Comparison of ENCODE assay signal across 15 mouse cellular contexts in the genomic region with DNA sequence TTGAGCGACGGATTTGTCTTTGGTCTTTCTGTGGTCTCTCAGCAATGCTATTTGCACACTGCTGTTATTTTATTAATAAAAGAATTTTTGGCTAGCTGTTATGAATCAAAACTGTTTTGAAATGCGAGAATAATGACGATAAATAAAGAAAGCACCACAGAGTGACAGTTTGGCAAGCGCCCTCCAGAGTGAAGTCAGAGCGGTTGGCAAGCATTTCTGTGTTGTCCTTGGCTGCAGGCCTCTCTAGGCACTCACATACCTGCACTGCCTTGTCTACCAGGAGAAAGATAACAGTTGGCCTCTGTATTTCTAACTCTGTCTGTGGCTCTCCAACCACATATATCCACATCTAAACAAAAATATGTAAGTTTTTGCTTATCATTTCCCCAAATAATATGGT. TPM values are rescaled to one million over a fixed set of nuclear protein-coding genes. Genes with fewer than 3 reads are reported as not detected.
A peak's percentile ranks its signal among the peaks of the same experiment; 100 is the strongest.
DNase-seq lines count a peak whose midpoint lies in the region; ATAC-seq and TF ChIP-seq lines count a peak whose summit lies in the region.
"Had no signal": no experiment of that assay in that cellular context is flagged by ENCODE, and none has a peak within 500 bp of the region (broad histone marks: within the 10 kb centered on the region; RNA-seq: fewer than 3 reads in every experiment).

No protein-coding gene starts in this region.

- no peak overlapping the region for H3K27ac ChIP-seq in forebrain, postnatal 0 days (ENCODE audit: low read depth, low read length)
- no peak overlapping the region for H3K27ac ChIP-seq in forebrain, embryonic 12.5 days
- no peak overlapping the region for H3K27ac ChIP-seq in lung, postnatal 0 days (ENCODE audit: low read length)
- H3K27ac ChIP-seq: forebrain, embryonic 13.5 days; hindbrain, embryonic 15.5 days; kidney, embryonic 15.5 days had no signal

- no peak overlapping the region for H3K4me3 ChIP-seq in forebrain, postnatal 0 days (ENCODE audit: low read depth, low read length)
- H3K4me3 ChIP-seq in forebrain, embryonic 12.5 days (replicated peaks): no peak overlapping the region
- H3K4me3 ChIP-seq in lung, adult 2 months (replicated peaks; ENCODE audit: extremely low read depth, low read depth, low read length): no peak overlapping the region
- no peak overlapping the region for H3K4me3 ChIP-seq in lung, postnatal 0 days (ENCODE audit: low read depth, low read length)
- H3K4me3 ChIP-seq: forebrain, embryonic 13.5 days; hindbrain, embryonic 15.5 days; kidney, embryonic 15.5 days had no signal

- no peak for TF ChIP-seq CTCF in forebrain, postnatal 0 days (IDR thresholded peaks at IDR 0.05; ENCODE audit: low read depth)
- TF ChIP-seq CTCF in lung, adult 2 months (IDR thresholded peaks at IDR 0.05; ENCODE audit: insufficient read depth, low read length): no peak
- no peak for TF ChIP-seq CTCF in lung, postnatal 0 days (IDR thresholded peaks at IDR 0.05)

- H3K4me2 ChIP-seq in forebrain, postnatal 0 days (ENCODE audit: low read depth): no peak overlapping the region
- no peak overlapping the region for H3K4me2 ChIP-seq in forebrain, embryonic 12.5 days
- no peak overlapping the region for H3K4me2 ChIP-seq in lung, postnatal 0 days (replicated peaks; ENCODE audit: low read depth, low read length)
- H3K4me2 ChIP-seq: forebrain, embryonic 13.5 days; hindbrain, embryonic 15.5 days; kidney, embryonic 15.5 days; liver, embryonic 11.5 days had no signal

- H3K9me3 ChIP-seq in forebrain, postnatal 0 days (ENCODE audit: low read length): no peaks in the 10 kb centered on the region
- H3K9me3 ChIP-seq in forebrain, embryonic 12.5 days: no peaks in the 10 kb centered on the region
- H3K9me3 ChIP-seq in lung, postnatal 0 days (ENCODE audit: low read length): no peaks in the 10 kb centered on the region
- H3K9me3 ChIP-seq: forebrain, embryonic 13.5 days; hindbrain, embryonic 15.5 days; kidney, embryonic 15.5 days had no signal

- peak; percentile 11 for DNase-seq in forebrain, postnatal 0 days
- DNase-seq in lung, adult 2 months: peak; percentile 8
- no peak for DNase-seq in lung, postnatal 0 days (ENCODE audit: low spot score)
- peak; percentile 54 for DNase-seq in adrenal gland, postnatal 25 days
- DNase-seq in lung, postnatal 10 days: peak; percentile 35
- DNase-seq in kidney, postnatal 10 days: no peak
- DNase-seq in testis, postnatal 10 days (ENCODE audit: low spot score): no peak
- DNase-seq: gastrocnemius, postnatal 36 days; right cerebral cortex, postnatal 4 days had no signal

- 54% methylated on average over 6 of the region's 6 CpGs for WGBS in forebrain, postnatal 0 days
- WGBS in forebrain, embryonic 12.5 days: 87% methylated on average over 6 of the region's 6 CpGs
- 47% methylated on average over 6 of the region's 6 CpGs for WGBS in lung, adult 2 months
- WGBS in lung, postnatal 0 days: 44% methylated on average over 6 of the region's 6 CpGs

- H3K4me1 ChIP-seq in forebrain, postnatal 0 days (ENCODE audit: insufficient read depth): no peaks in the 10 kb centered on the region
- H3K4me1 ChIP-seq in forebrain, embryonic 12.5 days: no peaks in the 10 kb centered on the region
- H3K4me1 ChIP-seq in lung, adult 2 months (ENCODE audit: control insufficient read depth, insufficient read depth, low read length): no peaks in the 10 kb centered on the region
- no peaks in the 10 kb centered on the region for H3K4me1 ChIP-seq in lung, postnatal 0 days (ENCODE audit: insufficient read depth, low read depth, low read length)
- H3K4me1 ChIP-seq: forebrain, embryonic 13.5 days; hindbrain, embryonic 15.5 days had no signal

- no peak overlapping the region for H3K9ac ChIP-seq in forebrain, postnatal 0 days
- no peak overlapping the region for H3K9ac ChIP-seq in forebrain, embryonic 12.5 days
- H3K9ac ChIP-seq in lung, postnatal 0 days (replicated peaks; ENCODE audit: low read depth): no peak overlapping the region
- H3K9ac ChIP-seq: forebrain, embryonic 13.5 days; hindbrain, embryonic 15.5 days; kidney, embryonic 15.5 days had no signal

- H3K36me3 ChIP-seq in forebrain, postnatal 0 days (ENCODE audit: insufficient read depth): no peaks in the 10 kb centered on the region
- H3K36me3 ChIP-seq in forebrain, embryonic 12.5 days (replicated peaks): no peaks in the 10 kb centered on the region
- H3K36me3 ChIP-seq in lung, postnatal 0 days (ENCODE audit: insufficient read depth, low read length): no peaks in the 10 kb centered on the region
- H3K36me3 ChIP-seq: hindbrain, embryonic 15.5 days; kidney, embryonic 15.5 days had no signal

- no peaks in the 10 kb centered on the region for H3K27me3 ChIP-seq in forebrain, postnatal 0 days (ENCODE audit: insufficient read depth, low read length)
- H3K27me3 ChIP-seq in forebrain, embryonic 12.5 days: no peaks in the 10 kb centered on the region
- H3K27me3 ChIP-seq in lung, postnatal 0 days (replicated peaks; ENCODE audit: insufficient read depth, low read length): no peaks in the 10 kb centered on the region
- H3K27me3 ChIP-seq: forebrain, embryonic 13.5 days; hindbrain, embryonic 15.5 days; kidney, embryonic 15.5 days had no signal

- no peak for ATAC-seq in forebrain, postnatal 0 days
- ATAC-seq in forebrain, embryonic 12.5 days (ENCODE audit: low FRiP score): no peak
- ATAC-seq in lung, postnatal 0 days: no peak
- ATAC-seq: forebrain, embryonic 13.5 days had no signal

- no peak for TF ChIP-seq POLR2A in lung, adult 2 months (IDR thresholded peaks at IDR 0.05; ENCODE audit: borderline replicate concordance, extremely low read depth, low read depth, low read length)

- TF ChIP-seq EP300 in lung, postnatal 0 days (IDR thresholded peaks at IDR 0.05): no peak

RNA-seq across cellular contexts. Expression of a gene that starts 43.7 kb away (rescaled TPM):
- total RNA-seq in forebrain, postnatal 0 days (2014; rRNA removed): 0.43 TPM in 1 of 2 replicates, not detected in the other
- polyA plus RNA-seq in forebrain, postnatal 0 days (2015; fragmentation: Nextera tagmentation; extraction: Ambion mirVana): 0.07 TPM in 1 of 2 replicates, not detected in the other
- not detected in 2 replicates for polyA plus RNA-seq in forebrain, embryonic 12.5 days (2016; fragmentation: Nextera tagmentation; extraction: Ambion mirVana)
- polyA plus RNA-seq in lung, adult 2 months (2012; rRNA removed): 1.8 and 2.5 TPM in 2 replicates
- polyA plus RNA-seq in lung, postnatal 0 days (2015; fragmentation: Nextera tagmentation; extraction: Ambion mirVana): 2.2 and 5.4 TPM in 2 replicates
- total RNA-seq in adrenal gland, postnatal 25 days (2021): not detected in 2 replicates
- total RNA-seq: gastrocnemius, postnatal 36 days; left cerebral cortex, adult 8-10 months had no signal
- polyA plus RNA-seq: liver, embryonic 11.5 days had no signal

Comparison
In these comparisons a context has a peak if more than half of its experiments do, and no peak if none do; other contexts are left out.
1. DNase-seq: peak in forebrain, postnatal 0 days (single experiment), lung, adult 2 months (single experiment), adrenal gland, postnatal 25 days (single experiment) and lung, postnatal 10 days (single experiment); none in lung, postnatal 0 days (single experiment), kidney, postnatal 10 days (single experiment) and testis, postnatal 10 days (single experiment).